Mouse (Mus musculus) limb, embryonic 11.5 days (tissue): Measurements from ENCODE around the gene Tas2r110. TPM values are rescaled to one million over a fixed set of nuclear protein-coding genes. Genes with fewer than 3 reads are reported as not detected.

Experiments
- ATAC-seq: fragments of 200-750 bp; cut with Nextera tagmentation; 2 replicates; pipeline ENCODE4 v1.8.0; 2017; ENCODE audit warnings: low read depth; ENCODE audit not compliant: insufficient number of reproducible peaks, low FRiP score, low TSS enrichment
- DNase-seq: peaks from one replicate; pipeline ENCODE4 v3.0.0-alpha.2; 2015; ENCODE audit warnings: low spot score
- H3K27ac ChIP-seq: fragments of 300-500 bp; sonication (generic); replicated peaks from 2 replicates; pipeline ENCODE4 v1.5.1; 2014; ENCODE audit warnings: low read depth, mild to moderate bottlenecking, low read length
- H3K27me3 ChIP-seq: fragments of 300-500 bp; sonication (generic); 2 replicates; pipeline ENCODE4 v1.6.1; 2014; ENCODE audit warnings: mild to moderate bottlenecking, low read length, mixed read lengths; ENCODE audit not compliant: control insufficient read depth, insufficient read depth
- H3K36me3 ChIP-seq: fragments of 300-500 bp; sonication (generic); 2 replicates; pipeline ENCODE4 v1.6.1; 2014; ENCODE audit warnings: mild to moderate bottlenecking, low read length, moderate library complexity, mixed read lengths; ENCODE audit not compliant: control insufficient read depth, insufficient read depth
- H3K4me1 ChIP-seq: fragments of 300-500 bp; sonication (generic); 2 replicates; pipeline ENCODE4 v1.6.1; 2014; ENCODE audit warnings: low read length, mixed read lengths; ENCODE audit not compliant: control insufficient read depth, insufficient read depth
- H3K4me2 ChIP-seq: fragments of 300-500 bp; sonication (generic); 2 replicates; pipeline ENCODE4 v1.6.1; 2014; ENCODE audit warnings: low read depth, mild to moderate bottlenecking, moderate library complexity; ENCODE audit not compliant: severe bottlenecking
- H3K4me3 ChIP-seq: fragments of 300-500 bp; sonication (generic); 2 replicates; pipeline ENCODE4 v1.5.1; 2014; ENCODE audit warnings: low read depth, low read length
- H3K9ac ChIP-seq: fragments of 300-500 bp; sonication (generic); 2 replicates; pipeline ENCODE4 v1.6.1; 2014; ENCODE audit warnings: mild to moderate bottlenecking, low read length
- H3K9me3 ChIP-seq: fragments of 300-500 bp; sonication (generic); 2 replicates; pipeline ENCODE4 v1.6.1; 2016; ENCODE audit warnings: low read length; ENCODE audit not compliant: control insufficient read depth
- WGBS: fragments of 180-500 bp; shearing (Covaris S2); extraction: QIAGEN DNeasy Blood & Tissue Kit; methylation state at CpG from one replicate; pipeline ENCODE4 v1.1.7; 2014; 5-methylcytosine and 5-hydroxymethylcytosine counted together
- polyA plus RNA-seq: library from polyadenylated mRNA; unstranded; fragments of >200 nt; fragmentation: Nextera tagmentation; extraction: Ambion mirVana; gene quantifications from 2 replicates; pipeline ENCODE4 v1.2.1, GENCODE M21; 2014

Tas2r110 gene
- polyA plus RNA-seq = not detected in 2 replicates

DNA sequence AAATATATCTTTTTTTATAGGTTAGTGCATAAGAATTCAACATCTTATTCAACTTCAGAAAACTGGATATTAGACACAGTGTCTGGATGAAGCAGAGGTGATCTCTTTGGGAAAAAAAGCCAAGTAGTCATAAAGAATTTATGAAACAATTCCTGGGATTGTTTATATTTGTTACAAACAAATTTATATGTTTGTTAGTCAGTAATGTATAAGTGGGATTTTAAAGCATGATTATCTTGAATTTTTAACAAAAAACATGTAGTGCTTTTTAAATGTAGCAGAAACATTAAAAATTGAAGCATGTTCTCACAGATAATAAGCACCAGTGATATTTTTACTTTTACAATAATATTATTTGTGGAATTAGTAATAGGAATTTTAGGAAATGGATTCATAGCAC, at the start of gene Tas2r110:
Gene Tas2r110, plus strand, starts transcription at position 301 of the 400 bp plus-strand sequence.
- ATAC-seq = no peak
- Histone ChIP-seq H3K4me3 (no peak within 1 kb of the TSS), H3K27ac (no peak within 1 kb of the TSS), H3K4me2 (no peak within 1 kb of the TSS), H3K4me1 (no peaks in the 10 kb centered on the region), H3K9ac (no peak within 1 kb of the TSS), H3K9me3 (no peaks in the 10 kb centered on the region), H3K27me3 (no peaks in the 10 kb centered on the region), H3K36me3 (no peaks in the 10 kb centered on the region)
- no peak for DNase-seq

DNA sequence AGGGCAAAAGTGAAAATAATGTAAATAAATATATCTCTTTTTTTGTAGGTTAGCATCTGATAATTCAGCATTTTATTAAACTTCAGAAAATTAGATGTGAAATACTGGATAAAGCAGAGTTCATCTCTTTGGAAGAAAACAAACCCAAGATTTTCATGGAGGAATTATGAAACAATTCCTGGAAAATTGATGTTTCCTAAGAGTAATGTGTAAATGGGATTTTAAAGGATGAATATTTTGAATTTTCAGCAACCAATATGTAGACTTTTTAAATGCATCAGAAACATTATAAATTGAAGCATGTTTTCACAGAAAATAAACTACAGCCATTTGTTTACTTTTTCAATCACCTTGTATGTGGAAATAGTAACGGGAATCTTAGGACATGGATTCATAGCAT, 21.0 kb upstream of the Tas2r110 start, which contains the start of gene Tas2r123:
Gene Tas2r123, plus strand, starts transcription at position 301 of the 400 bp plus-strand sequence.
- Histone ChIP-seq H3K36me3 (no peaks in the 10 kb centered on the region), H3K9ac (no peak within 1 kb of the TSS), H3K4me2 (no peak within 1 kb of the TSS), H3K27ac (no peak within 1 kb of the TSS), H3K9me3 (no peaks in the 10 kb centered on the region), H3K4me3 (no peak within 1 kb of the TSS), H3K4me1 (no peaks in the 10 kb centered on the region), H3K27me3 (no peaks in the 10 kb centered on the region)
- 91% methylated on average over 1 of the region's 1 CpGs for WGBS
- ATAC-seq = no peak
- no peak for DNase-seq

DNA sequence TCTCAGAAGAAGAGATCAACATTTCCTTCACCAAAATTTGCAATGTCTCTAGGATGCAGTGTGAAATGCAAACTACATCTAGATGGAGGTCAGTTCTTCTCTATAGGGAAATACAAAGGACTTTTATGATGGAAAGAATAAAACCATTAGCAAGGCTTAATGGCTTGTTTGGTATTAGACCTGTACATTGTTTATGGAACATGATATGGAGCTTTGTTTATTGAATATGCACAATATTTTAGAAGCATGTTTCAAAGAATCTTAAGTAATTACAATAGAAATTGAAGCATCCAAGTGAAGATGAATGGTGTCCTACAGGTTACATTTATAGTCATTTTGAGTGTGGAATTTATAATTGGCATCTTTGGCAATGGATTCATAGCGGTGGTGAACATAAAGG, 12.7 kb upstream of the Tas2r110 start, which contains the start of gene Tas2r116:
Gene Tas2r116, plus strand, starts transcription at position 301 of the 400 bp plus-strand sequence.
- H3K36me3 ChIP-seq = no peaks in the 10 kb centered on the region
- H3K9ac ChIP-seq = no peak within 1 kb of the TSS
- DNase-seq (no peak), ATAC-seq (no peak)
- no peaks in the 10 kb centered on the region for H3K27me3 ChIP-seq
- H3K27ac ChIP-seq = no peak within 1 kb of the TSS
- H3K9me3 ChIP-seq = no peaks in the 10 kb centered on the region
- WGBS = 72% methylated on average over 1 of the region's 1 CpGs
- no peak within 1 kb of the TSS for H3K4me2 ChIP-seq
- no peaks in the 10 kb centered on the region for H3K4me1 ChIP-seq
- H3K4me3 ChIP-seq = no peak within 1 kb of the TSS

DNA sequence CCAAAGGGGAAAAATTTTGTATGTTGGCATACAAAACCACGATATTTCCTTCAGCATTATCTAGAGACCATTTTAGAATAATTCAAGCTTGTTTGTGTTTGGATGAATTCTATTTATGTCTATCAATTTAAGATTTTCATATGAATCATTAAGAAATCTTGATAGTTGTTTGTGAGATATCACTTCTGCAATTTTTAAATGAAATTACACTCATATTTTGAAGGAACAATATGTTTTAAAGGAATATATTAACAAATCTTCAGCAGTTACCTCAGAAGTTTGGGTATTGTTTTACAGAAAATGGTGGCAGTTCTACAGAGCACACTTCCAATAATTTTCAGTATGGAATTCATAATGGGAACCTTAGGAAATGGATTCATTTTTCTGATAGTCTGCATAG, 24.9 kb downstream of the Tas2r110 start, which contains the start of gene Tas2r113:
Gene Tas2r113, plus strand, starts transcription at position 301 of the 400 bp plus-strand sequence.
- Histone ChIP-seq H3K9me3 (no peaks in the 10 kb centered on the region), H3K27me3 (no peaks in the 10 kb centered on the region), H3K9ac (no peak within 1 kb of the TSS), H3K4me3 (no peak within 1 kb of the TSS), H3K4me1 (no peaks in the 10 kb centered on the region), H3K36me3 (no peaks in the 10 kb centered on the region), H3K27ac (no peak within 1 kb of the TSS), H3K4me2 (no peak within 1 kb of the TSS)
- ATAC-seq = no peak
- no peak for DNase-seq
- 87% methylated on average over 1 of the region's 1 CpGs for WGBS

DNA sequence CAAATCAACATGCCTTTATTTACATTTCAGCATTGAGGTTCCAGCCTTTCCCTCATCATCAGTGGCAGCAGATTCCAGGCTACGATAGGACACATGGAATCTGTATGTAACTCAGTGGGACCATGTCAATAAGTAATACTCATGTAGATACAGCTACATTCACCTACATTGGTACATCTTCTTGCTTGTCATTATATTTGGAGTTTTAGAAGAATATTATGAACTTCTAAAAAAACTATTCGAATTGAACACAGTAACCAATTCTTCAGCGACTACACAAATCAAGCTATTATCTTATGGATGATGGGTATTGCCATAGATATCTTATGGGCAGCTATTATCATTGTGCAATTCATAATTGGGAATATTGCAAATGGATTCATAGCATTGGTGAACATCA, 41.5 kb downstream of the Tas2r110 start, which contains the start of gene Tas2r125:
Gene Tas2r125, plus strand, starts transcription at position 301 of the 400 bp plus-strand sequence.
- WGBS = 84% methylated on average over 3 of the region's 3 CpGs
- no peaks in the 10 kb centered on the region for H3K9me3 ChIP-seq
- H3K36me3 ChIP-seq = no peaks in the 10 kb centered on the region
- DNase-seq (no peak), ATAC-seq (no peak)
- H3K27me3 ChIP-seq = no peaks in the 10 kb centered on the region
- no peak within 1 kb of the TSS for H3K27ac ChIP-seq
- no peak within 1 kb of the TSS for H3K4me2 ChIP-seq
- no peak within 1 kb of the TSS for H3K4me3 ChIP-seq
- no peaks in the 10 kb centered on the region for H3K4me1 ChIP-seq
- no peak within 1 kb of the TSS for H3K9ac ChIP-seq

Other genes starting within 250 kb of the Tas2r110 start
- not detected in 2 replicates for gene A630073D07Rik, start 216.5 kb upstream of the Tas2r110 start, polyA plus RNA-seq
- not detected in 2 replicates for gene Tas2r120, start 211.1 kb upstream of the Tas2r110 start, polyA plus RNA-seq
- gene Tas2r121, start 167.0 kb upstream of the Tas2r110 start, polyA plus RNA-seq = not detected in 2 replicates
- not detected in 2 replicates for gene Tas2r122, start 156.1 kb upstream of the Tas2r110 start, polyA plus RNA-seq
- not detected in 2 replicates for gene Tas2r115, start 130.0 kb upstream of the Tas2r110 start, polyA plus RNA-seq
- not detected in 2 replicates for gene Tas2r124, start 113.3 kb upstream of the Tas2r110 start, polyA plus RNA-seq
- not detected in 2 replicates for gene Tas2r102, start 105.9 kb upstream of the Tas2r110 start, polyA plus RNA-seq
- not detected in 2 replicates for gene Tas2r136, start 89.8 kb upstream of the Tas2r110 start, polyA plus RNA-seq
- not detected in 2 replicates for gene Tas2r117, start 65.2 kb upstream of the Tas2r110 start, polyA plus RNA-seq
- not detected in 2 replicates for gene Tas2r123, start 20.9 kb upstream of the Tas2r110 start, polyA plus RNA-seq
- gene Tas2r116, start 12.6 kb upstream of the Tas2r110 start, polyA plus RNA-seq = not detected in 2 replicates
- not detected in 2 replicates for gene Tas2r113, start 25.0 kb downstream of the Tas2r110 start, polyA plus RNA-seq
- not detected in 2 replicates for gene Tas2r125, start 41.6 kb downstream of the Tas2r110 start, polyA plus RNA-seq
- gene Tas2r129, start 83.1 kb downstream of the Tas2r110 start, polyA plus RNA-seq = not detected in 2 replicates
- not detected in 2 replicates for gene Tas2r131, start 89.9 kb downstream of the Tas2r110 start, polyA plus RNA-seq
- not detected in 2 replicates for gene Tas2r109, start 113.0 kb downstream of the Tas2r110 start, polyA plus RNA-seq
- not detected in 2 replicates for gene Tas2r103, start 169.1 kb downstream of the Tas2r110 start, polyA plus RNA-seq
- gene Tas2r140, start 187.8 kb downstream of the Tas2r110 start, polyA plus RNA-seq = not detected in 2 replicates
- gene Smim10l1, start 236.9 kb downstream of the Tas2r110 start, polyA plus RNA-seq = 68.2 and 70.8 TPM in 2 replicates